Mouse (Mus musculus) right cerebral cortex, postnatal 36 days (tissue): ENCODE data around the gene Cdadc1.

Experiments used
- DNase-seq, 2 experiments: peaks; one replicate each; pipeline ENCODE4 v3.0.0; 2022; ENCODE audit warnings: low spot score in 2 of 2, mixed read lengths in 1 of 2

Gene Cdadc1

GRCm38 (mm10) chr14:59543956-59544355 lies 53.8 kb downstream of the Cdadc1 start:
- DNase-seq, result no peak

- no peak for DNase-seq
Observed at GRCm38 (mm10) chr14:59543158-59543826, 54.5 kb downstream of the Cdadc1 start.

- DNase-seq, result no peak
Observed at GRCm38 (mm10) chr14:59540761-59541160, 57.0 kb downstream of the Cdadc1 start.

GRCm38 (mm10) chr14:59540230-59540629 lies 57.5 kb downstream of the Cdadc1 start:
- DNase-seq, result no peak

- DNase-seq, result no peak
Observed at GRCm38 (mm10) chr14:59537829-59538432, 59.8 kb downstream of the Cdadc1 start.

GRCm38 (mm10) chr14:59533908-59534307 lies 63.9 kb downstream of the Cdadc1 start:
- no peak for DNase-seq

GRCm38 (mm10) chr14:59532986-59533385 lies 64.8 kb downstream of the Cdadc1 start:
- DNase-seq, result no peak

- DNase-seq, result no peak
Observed at GRCm38 (mm10) chr14:59530801-59531200, 67.0 kb downstream of the Cdadc1 start.

GRCm38 (mm10) chr14:59525843-59526242 lies 71.9 kb downstream of the Cdadc1 start:
- no peak for DNase-seq

- no peak for DNase-seq
Observed at GRCm38 (mm10) chr14:59513922-59514444, 83.8 kb downstream of the Cdadc1 start.
